Mouse (Mus musculus): ENCODE measurements around the gene Epha2. TPM values are rescaled to one million over a fixed set of nuclear protein-coding genes. Genes with fewer than 3 reads are reported as not detected.

The Epha2 gene
- polyA plus RNA-seq, 1 experiment = 25.6 TPM

GRCm38 (mm10) chr4:141279783-141280182, 21.3 kb upstream of the Epha2 start:
- no peak for DNase-seq (ENCODE audit: low spot score)

- DNase-seq (ENCODE audit: low spot score) = no peak
Measured at GRCm38 (mm10) chr4:141280471-141280870, 20.6 kb upstream of the Epha2 start.

GRCm38 (mm10) chr4:141281153-141281552, 19.9 kb upstream of the Epha2 start:
- DNase-seq (ENCODE audit: low spot score) = no peak

DNA sequence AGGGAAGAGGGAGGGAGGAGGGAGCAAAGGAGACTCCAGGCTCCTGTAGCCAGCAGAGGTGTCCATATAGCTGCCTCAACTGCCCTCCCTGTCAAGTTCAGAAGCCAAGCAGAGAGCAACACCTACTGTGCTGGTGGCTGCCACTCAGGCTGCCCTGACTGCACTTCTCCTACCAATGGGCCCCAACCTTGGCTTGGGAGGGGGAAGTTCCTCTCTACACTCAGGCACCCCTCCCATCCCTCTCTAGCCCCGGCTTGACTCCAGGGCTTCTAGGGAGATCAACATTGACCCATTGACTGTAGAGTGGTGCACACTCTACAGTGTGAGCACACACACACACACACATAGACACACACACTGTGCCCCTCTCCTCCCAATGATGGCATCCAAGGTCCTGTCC, 19.5 kb upstream of the Epha2 start:
- no peak for DNase-seq (ENCODE audit: low spot score)

DNA sequence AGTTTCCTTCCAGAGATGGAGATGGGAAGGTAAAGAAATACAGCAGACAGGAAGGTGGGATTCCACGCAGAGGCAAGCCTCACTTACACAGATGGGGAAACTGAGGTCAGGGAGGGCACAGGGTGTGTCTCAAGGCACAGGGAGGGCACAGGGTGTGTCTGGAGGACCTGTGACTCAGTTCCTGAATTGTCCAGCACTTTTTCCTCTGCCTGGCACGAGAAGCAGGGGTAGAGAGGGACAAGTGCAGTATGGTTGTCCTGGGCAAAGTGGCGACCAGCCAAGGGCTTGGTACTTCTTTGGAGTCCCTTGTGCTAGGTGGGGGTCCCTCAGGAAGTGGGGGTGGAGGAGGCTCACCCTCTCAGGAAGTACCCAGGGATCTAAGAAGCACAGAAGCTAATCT, 19.0 kb upstream of the Epha2 start:
- DNase-seq (ENCODE audit: low spot score) = no peak

DNA sequence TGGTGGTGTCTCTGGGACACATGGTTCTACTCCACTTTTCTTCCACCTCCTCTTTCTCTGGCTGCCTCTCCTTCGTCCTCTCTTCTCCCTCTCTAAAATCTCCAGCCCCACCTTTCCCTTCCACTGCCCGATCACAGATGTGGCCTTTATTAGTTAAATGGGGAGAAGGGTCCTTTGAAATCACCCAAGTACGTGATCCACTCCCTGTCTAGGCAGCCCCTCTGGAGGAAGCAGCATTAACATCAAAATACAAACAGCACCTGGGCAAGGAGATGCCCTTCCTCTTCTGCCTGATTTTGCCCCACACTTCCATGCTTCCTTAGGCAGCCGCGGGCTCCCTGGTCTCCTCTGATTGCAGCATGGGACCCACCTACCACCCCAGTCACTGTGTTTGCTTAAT, 18.4 kb upstream of the Epha2 start:
- DNase-seq (ENCODE audit: low spot score) = no peak

GRCm38 (mm10) chr4:141283176-141283878, 17.7 kb upstream of the Epha2 start:
- DNase-seq (ENCODE audit: low spot score) = no peak

- no peak for DNase-seq (ENCODE audit: low spot score)
Measured at GRCm38 (mm10) chr4:141283879-141284411, 17.1 kb upstream of the Epha2 start.

- no peak for DNase-seq (ENCODE audit: low spot score)
Measured at GRCm38 (mm10) chr4:141284486-141284885, 16.6 kb upstream of the Epha2 start.

DNA sequence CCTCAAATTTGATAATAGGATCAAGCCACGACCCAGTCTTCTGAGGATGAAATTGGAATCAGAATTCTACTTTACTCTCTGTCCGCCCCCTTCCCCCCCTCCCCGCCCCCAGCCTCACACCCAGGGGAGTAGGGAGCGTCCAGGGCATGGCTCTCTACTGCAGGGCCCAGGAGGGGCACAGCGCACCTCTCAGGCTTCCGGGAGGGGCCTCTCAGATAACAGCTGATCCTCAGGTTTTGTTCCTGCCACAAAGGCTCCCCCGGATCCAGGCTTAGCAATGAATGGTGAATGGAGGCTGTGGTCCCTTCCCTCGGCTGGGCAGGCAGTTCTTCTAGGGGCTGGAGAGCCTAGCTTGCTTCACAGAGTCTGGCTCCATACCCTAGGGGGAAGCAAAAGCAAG, 15.9 kb upstream of the Epha2 start:
- DNase-seq (ENCODE audit: low spot score) = no peak

DNA sequence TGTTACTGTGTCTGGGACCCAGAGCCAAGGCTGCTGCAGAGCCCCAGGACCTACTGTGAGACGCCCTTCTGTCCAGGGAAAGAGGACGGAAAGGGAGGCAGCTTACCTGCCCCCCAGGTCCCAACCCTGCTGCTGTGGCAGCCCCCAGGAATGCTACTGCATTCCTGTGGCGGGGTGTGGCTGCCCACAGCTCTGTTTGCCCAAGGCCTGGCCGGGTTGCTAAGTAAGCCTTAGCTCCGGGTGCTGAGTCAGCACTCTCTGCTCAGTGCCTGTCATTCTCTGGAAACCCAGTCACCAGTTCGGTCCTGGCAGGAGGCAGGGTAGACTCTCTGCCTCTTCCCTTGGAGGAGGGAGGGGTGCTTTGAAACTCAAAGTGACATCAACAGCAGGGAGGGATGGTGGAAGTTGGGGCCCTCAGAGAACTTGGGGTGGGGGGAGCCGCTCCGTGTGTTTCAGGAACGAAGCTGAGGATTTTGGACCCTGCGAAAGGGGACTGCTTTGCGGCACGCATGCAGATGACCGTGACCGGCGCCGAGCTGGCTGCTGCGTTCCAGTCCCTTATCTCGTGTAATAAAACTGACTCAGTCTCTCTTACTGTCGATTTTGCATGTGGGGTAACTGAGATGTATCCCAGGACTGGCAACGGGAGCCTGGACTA, 14.1 kb upstream of the Epha2 start:
- DNase-seq (ENCODE audit: low spot score) = peak; percentile 61

DNA sequence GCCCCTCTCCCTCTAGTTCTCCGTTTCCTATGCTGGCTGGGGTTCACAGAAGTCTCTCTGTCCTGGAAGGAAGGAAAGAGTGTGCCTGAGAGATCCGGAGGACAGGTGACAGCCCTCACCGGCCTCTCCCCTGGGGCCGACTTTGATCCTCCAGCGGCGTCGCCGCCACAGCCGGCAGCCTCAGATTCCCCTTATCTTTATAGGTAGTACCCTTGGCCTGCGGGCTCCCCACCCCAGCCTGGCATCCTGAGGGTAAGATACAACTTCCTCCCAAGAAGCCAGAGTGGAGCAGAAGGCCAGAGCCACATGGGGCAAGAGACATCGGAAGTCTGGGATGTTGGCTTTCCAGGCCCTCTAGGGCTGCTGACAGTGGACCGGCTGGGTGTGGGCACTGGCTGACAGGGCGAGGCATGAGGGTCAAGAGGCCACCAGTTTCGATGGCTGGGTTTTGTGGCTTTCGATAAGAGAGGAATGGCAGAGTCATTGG, 13.5 kb upstream of the Epha2 start:
- DNase-seq (ENCODE audit: low spot score) = no peak

- DNase-seq (ENCODE audit: low spot score) = no peak
Measured at GRCm38 (mm10) chr4:141288152-141288551, 12.9 kb upstream of the Epha2 start.

GRCm38 (mm10) chr4:141291571-141292375, 9.3 kb upstream of the Epha2 start:
- DNase-seq (ENCODE audit: low spot score) = no peak

DNA sequence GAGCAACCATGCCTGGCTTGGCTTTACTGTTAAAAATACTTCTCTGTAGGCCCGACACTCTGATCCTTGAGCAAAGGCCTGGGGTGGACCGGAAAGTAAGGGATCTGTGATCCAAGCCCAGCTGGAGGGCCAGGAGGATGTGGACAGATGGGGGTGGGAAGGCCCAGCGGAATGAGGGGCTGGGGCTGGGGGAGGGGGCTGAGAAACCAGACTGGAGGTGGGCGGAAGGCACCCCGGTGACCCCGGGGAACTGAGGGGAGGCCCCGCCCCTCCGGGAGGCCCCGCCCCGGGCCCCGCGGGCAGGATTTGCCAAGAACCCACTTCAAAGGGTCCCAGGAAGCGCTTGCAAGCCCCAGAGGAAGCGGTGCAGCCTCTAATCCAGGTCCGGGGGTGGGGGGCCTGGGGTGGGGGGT, 5.3 kb upstream of the Epha2 start:
- no peak for DNase-seq (ENCODE audit: low spot score)

DNA sequence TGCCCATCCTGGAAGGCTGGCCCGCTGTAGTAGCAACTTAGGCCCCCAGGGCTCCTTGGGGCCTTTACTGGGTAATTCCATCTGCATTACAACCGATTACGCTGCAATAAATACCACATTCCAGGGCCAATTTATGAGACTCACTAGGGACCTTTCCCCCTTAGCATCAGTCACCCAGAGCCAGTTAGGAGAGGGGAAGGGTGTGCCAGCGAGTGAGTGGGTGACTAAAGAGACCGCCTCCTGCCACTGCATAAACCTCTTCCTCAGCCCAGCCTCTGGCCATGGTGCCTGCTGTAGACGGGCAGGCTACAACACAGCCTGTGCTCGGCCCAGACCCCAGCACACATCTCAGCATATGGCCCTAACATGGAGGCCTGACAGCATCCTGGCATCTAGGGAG, 3.1 kb upstream of the Epha2 start:
- DNase-seq (ENCODE audit: low spot score) = no peak

DNA sequence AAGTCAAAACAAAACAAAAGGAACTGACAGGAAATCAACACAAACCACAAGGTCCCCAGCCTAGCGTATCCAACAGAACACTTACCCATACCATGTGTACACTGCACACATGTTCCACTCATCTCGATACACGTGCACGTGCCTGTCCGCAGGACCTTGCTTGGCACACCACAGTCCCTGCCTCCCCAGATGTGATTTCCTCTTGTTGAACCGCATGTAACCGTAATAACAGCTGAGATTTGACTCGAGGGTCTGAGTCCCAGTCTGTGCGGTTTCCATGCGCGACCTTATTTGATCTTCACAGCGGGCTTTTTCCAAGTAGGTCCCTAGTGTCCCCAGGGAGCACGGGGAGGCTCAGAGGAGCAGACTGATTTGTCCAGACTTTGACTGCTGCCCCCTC, 1.7 kb upstream of the Epha2 start:
- no peak for DNase-seq (ENCODE audit: low spot score)

DNA sequence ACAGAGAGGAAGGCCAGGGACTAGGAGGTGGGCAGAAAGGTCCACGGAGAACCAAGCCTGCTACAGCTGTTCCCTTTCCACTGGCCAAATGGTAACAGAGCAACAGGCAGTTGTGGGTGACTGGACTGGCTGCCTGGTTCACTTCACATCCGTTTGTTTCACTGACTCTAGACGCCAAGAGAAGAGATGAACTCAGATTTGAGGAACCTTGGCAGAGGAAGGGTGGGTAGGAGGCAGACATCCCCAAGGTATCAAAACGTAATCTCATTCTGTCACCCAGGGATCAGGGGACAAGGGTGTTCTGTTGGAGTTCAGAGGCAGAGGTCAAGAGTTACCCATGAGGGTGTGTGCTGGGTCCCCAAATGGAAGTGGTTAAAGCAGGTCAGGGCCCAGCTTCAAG, 844 bp upstream of the Epha2 start:
- no peak for DNase-seq (ENCODE audit: low spot score)

DNA sequence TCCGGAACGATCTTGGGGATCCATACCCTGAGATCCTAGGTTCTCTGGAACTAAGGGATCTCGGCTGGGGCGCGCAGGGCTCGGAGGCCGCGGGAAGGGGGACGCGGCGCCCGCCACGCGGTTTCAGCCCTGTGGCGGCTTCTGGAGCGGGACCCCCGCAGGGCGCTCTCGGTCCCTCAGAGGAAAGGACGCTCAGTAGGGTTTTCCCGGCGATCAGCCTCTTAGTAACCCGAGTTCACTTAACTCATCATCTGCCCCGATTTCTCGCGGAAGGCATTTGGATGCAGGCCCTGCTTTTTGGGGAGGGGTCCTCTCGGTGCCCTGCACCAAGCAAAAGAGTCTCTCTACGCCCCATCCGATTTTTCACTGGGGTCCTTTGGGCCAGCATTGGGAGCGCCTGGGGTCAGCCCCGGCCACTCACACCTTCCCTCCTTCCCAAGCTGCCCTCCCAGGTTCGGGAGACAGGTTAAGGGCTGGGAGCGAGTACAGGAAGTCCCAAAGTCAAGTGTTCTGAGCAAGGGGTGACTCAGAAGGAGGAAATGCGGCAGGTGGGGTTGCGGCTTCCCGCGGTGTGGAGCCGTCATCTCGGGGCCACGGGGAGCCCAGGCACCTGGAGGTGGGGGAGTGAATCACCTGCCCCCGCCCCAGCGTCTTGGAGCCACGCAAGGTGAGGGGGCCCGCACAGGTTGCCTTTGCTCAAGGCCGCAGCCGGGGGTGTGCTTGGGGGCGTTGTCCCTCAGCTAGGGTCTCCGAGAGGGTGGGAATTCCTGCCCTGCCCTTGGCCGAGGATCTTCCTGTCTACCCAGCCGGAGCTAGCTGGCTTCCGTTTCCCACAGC, 769 bp downstream of the Epha2 start:
- peak; percentile 61 for DNase-seq (ENCODE audit: low spot score)

DNA sequence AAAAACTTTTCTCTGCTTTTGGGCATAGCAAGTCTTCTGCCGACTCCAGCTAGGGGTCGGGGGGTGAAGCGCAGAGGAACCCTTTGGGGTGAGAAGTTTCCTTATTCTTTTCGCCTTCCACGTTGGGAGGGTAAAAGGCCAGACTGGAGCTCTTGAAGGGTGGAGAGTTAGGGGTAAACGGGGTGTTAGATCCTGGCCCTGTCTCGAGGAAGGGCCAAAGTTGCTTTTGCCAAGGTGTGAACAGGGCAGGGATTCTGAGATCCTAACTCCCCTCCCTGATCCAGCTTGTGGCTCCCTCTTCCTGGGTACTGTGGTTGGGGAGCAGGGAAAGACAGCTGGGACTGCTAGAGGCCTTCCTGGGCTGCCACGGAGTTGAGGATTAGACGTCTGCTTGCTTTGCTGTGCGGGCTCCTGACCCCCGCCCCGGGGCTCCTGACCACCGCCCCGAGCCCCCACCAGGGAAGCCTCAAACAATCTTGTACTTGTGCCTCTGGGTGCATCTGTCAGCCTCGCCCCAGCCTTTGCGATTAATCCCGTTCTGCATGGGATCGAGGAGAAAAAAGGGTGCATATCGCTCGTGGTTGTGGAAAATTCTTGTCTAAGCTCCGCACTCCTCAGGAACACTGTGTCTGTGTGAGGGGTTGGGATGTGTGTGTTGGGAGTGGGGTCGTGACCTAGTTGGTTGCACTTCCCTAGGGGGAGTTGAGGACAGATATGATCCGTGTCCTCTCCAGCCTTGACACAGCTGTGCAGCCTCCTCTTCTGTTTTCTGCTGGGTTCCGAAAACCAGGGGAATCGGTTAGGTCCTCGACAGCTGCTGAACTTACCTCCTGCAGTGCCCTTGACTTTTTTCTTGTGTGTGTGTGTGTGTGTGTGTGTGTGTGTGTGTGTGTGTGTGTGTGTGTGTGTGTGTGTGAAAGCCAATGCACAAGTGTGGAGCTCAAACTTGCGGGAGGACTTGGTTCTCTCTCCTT, 1.7 kb downstream of the Epha2 start:
- no peak for DNase-seq (ENCODE audit: low spot score)

Measured in urinary bladder, adult 2 months (tissue).